Mouse (Mus musculus) liver, embryonic 14.5 days (tissue): ENCODE data around the gene Cdc37l1.

Experiments used
- CTCF ChIP-seq: IDR thresholded peaks from 2 replicates; pipeline ENCODE4 v1.5.1; 2016; ENCODE audit warnings: antibody characterized with exemption, low read depth, control low read depth
- EP300 ChIP-seq: IDR thresholded peaks from 2 replicates; pipeline ENCODE4 v1.6.1; 2016; ENCODE audit warnings: antibody characterized with exemption, low read depth

GRCm38 (mm10) chr19:28991391-28991790 is 1.2 kb downstream of the Cdc37l1 start:
- no peak for TF ChIP-seq CTCF
- TF ChIP-seq EP300: no peak
